Mouse (Mus musculus): ENCODE results near the gene Atp6v0d1. TPM values are rescaled to one million over a fixed set of nuclear protein-coding genes. Genes with fewer than 3 reads are reported as not detected.

Atp6v0d1 gene
- polyA plus RNA-seq, 1 experiment from 2014 or later: 243 TPM

- Histone ChIP-seq H3K27me3 (replicated peaks) (no peaks in the 10 kb centered on the region), H3K4me3 (replicated peaks) (no peak overlapping the region), H3K9me3 (replicated peaks) (no peaks in the 10 kb centered on the region), H3K4me2 (no peak overlapping the region), H3K9ac (replicated peaks) (no peak overlapping the region), H3K4me1 (peaks cover 11% of the 10 kb centered on the region; the same call in 1 of the 2 replicates), H3K36me3 (peaks cover 50% of the 10 kb centered on the region), H3K27ac (replicated peaks) (no peak overlapping the region)
- ATAC-seq (ENCODE audit: low FRiP score): no peak
- 64% methylated on average over 2 of the region's 2 CpGs for WGBS
Measured at GRCm38 (mm10) chr8:105531774-105532173, 34.1 kb downstream of the Atp6v0d1 start.

GRCm38 (mm10) chr8:105529271-105529670 lies 36.6 kb downstream of the Atp6v0d1 start:
- H3K9ac ChIP-seq (replicated peaks): no peak overlapping the region
- H3K4me3 ChIP-seq (replicated peaks): no peak overlapping the region
- 87% methylated on average over 3 of the region's 3 CpGs for WGBS
- H3K4me1 ChIP-seq: peaks cover 11% of the 10 kb centered on the region; the same call in 1 of the 2 replicates
- no peaks in the 10 kb centered on the region for H3K27me3 ChIP-seq (replicated peaks)
- no peak overlapping the region for H3K27ac ChIP-seq (replicated peaks)
- H3K36me3 ChIP-seq: peaks cover 54% of the 10 kb centered on the region
- no peak for ATAC-seq (ENCODE audit: low FRiP score)
- H3K4me2 ChIP-seq: no peak overlapping the region
- H3K9me3 ChIP-seq (replicated peaks): no peaks in the 10 kb centered on the region

- Histone ChIP-seq H3K4me1 (peaks cover 2% of the 10 kb centered on the region; the same call in 1 of the 2 replicates), H3K36me3 (peaks cover 61% of the 10 kb centered on the region), H3K27me3 (replicated peaks) (no peaks in the 10 kb centered on the region), H3K27ac (replicated peaks) (no peak overlapping the region), H3K4me2 (no peak overlapping the region), H3K9me3 (replicated peaks) (no peaks in the 10 kb centered on the region), H3K4me3 (replicated peaks) (no peak overlapping the region), H3K9ac (replicated peaks) (no peak overlapping the region)
- 89% methylated on average over 1 of the region's 1 CpGs for WGBS
- ATAC-seq (ENCODE audit: low FRiP score): no peak
Measured at GRCm38 (mm10) chr8:105528206-105528605, 37.6 kb downstream of the Atp6v0d1 start.

- peaks cover 2% of the 10 kb centered on the region; the same call in 1 of the 2 replicates for H3K4me1 ChIP-seq
- peaks cover 65% of the 10 kb centered on the region for H3K36me3 ChIP-seq
- no peak for ATAC-seq (ENCODE audit: low FRiP score)
- H3K9me3 ChIP-seq (replicated peaks): no peaks in the 10 kb centered on the region
- no peak overlapping the region for H3K9ac ChIP-seq (replicated peaks)
- no peaks in the 10 kb centered on the region for H3K27me3 ChIP-seq (replicated peaks)
- H3K27ac ChIP-seq (replicated peaks): no peak overlapping the region
- no peak overlapping the region for H3K4me2 ChIP-seq
- WGBS: 79% methylated on average over 2 of the region's 2 CpGs
- H3K4me3 ChIP-seq (replicated peaks): no peak overlapping the region
Measured at GRCm38 (mm10) chr8:105527110-105527509, 38.7 kb downstream of the Atp6v0d1 start.

- H3K27ac ChIP-seq (replicated peaks): no peak overlapping the region
- H3K27me3 ChIP-seq (replicated peaks): no peaks in the 10 kb centered on the region
- 81% methylated on average over 9 of the region's 9 CpGs for WGBS
- no peak for ATAC-seq (ENCODE audit: low FRiP score)
- peaks cover 24% of the 10 kb centered on the region for H3K4me1 ChIP-seq
- no peak overlapping the region for H3K4me2 ChIP-seq
- no peaks in the 10 kb centered on the region for H3K9me3 ChIP-seq (replicated peaks)
- H3K36me3 ChIP-seq: peaks cover 47% of the 10 kb centered on the region
- no peak overlapping the region for H3K4me3 ChIP-seq (replicated peaks)
- no peak overlapping the region for H3K9ac ChIP-seq (replicated peaks)
Measured at GRCm38 (mm10) chr8:105522890-105523289, 43.0 kb downstream of the Atp6v0d1 start.

GRCm38 (mm10) chr8:105521995-105522769 lies 43.7 kb downstream of the Atp6v0d1 start:
- Histone ChIP-seq H3K36me3 (peaks cover 40% of the 10 kb centered on the region), H3K27me3 (replicated peaks) (peaks cover 6% of the 10 kb centered on the region; the same call in 1 of the 2 replicates), H3K9me3 (replicated peaks) (no peaks in the 10 kb centered on the region), H3K4me1 (peaks cover 28% of the 10 kb centered on the region), H3K4me2 (no peak overlapping the region), H3K27ac (replicated peaks) (no peak overlapping the region), H3K4me3 (replicated peaks) (no peak overlapping the region), H3K9ac (replicated peaks) (no peak overlapping the region)
- WGBS: 86% methylated on average over 21 of the region's 21 CpGs
- no peak for ATAC-seq (ENCODE audit: low FRiP score)

- 11% methylated on average over 3 of the region's 3 CpGs for WGBS
- Histone ChIP-seq H3K4me3 (replicated peaks) (no peak overlapping the region), H3K9me3 (replicated peaks) (no peaks in the 10 kb centered on the region), H3K27ac (replicated peaks) (no peak overlapping the region), H3K4me2 (no peak overlapping the region), H3K27me3 (replicated peaks) (peaks cover 14% of the 10 kb centered on the region; the same call in 1 of the 2 replicates), H3K9ac (replicated peaks) (no peak overlapping the region), H3K4me1 (peaks cover 32% of the 10 kb centered on the region), H3K36me3 (peaks cover 31% of the 10 kb centered on the region)
- no peak for ATAC-seq (ENCODE audit: low FRiP score)
Measured at GRCm38 (mm10) chr8:105521061-105521460, 44.8 kb downstream of the Atp6v0d1 start.

- H3K9me3 ChIP-seq (replicated peaks): no peaks in the 10 kb centered on the region
- no peak overlapping the region for H3K9ac ChIP-seq (replicated peaks)
- no peak overlapping the region for H3K27ac ChIP-seq (replicated peaks)
- peaks cover 14% of the 10 kb centered on the region; the same call in 1 of the 2 replicates for H3K27me3 ChIP-seq (replicated peaks)
- ATAC-seq (ENCODE audit: low FRiP score): no peak
- peaks cover 35% of the 10 kb centered on the region for H3K4me1 ChIP-seq
- peaks cover 27% of the 10 kb centered on the region for H3K36me3 ChIP-seq
- WGBS: 35% methylated on average over 5 of the region's 5 CpGs
- no peak overlapping the region for H3K4me3 ChIP-seq (replicated peaks)
- no peak overlapping the region for H3K4me2 ChIP-seq
Measured at GRCm38 (mm10) chr8:105520521-105520920, 45.3 kb downstream of the Atp6v0d1 start.

GRCm38 (mm10) chr8:105519591-105519990 lies 46.3 kb downstream of the Atp6v0d1 start:
- Histone ChIP-seq H3K9me3 (replicated peaks) (no peaks in the 10 kb centered on the region), H3K4me3 (replicated peaks) (peak overlapping the region; percentile 51; the same call in 1 of the 2 replicates), H3K27ac (replicated peaks) (no peak overlapping the region), H3K9ac (replicated peaks) (no peak overlapping the region), H3K4me2 (peak overlapping the region; percentile 97), H3K27me3 (replicated peaks) (peaks cover 21% of the 10 kb centered on the region), H3K4me1 (peaks cover 35% of the 10 kb centered on the region), H3K36me3 (peaks cover 17% of the 10 kb centered on the region)
- WGBS: 0% methylated on average over 2 of the region's 2 CpGs
- ATAC-seq (ENCODE audit: low FRiP score): no peak

GRCm38 (mm10) chr8:105518436-105519313 lies 47.2 kb downstream of the Atp6v0d1 start, which contains the start of gene Hsd11b2:
Gene Hsd11b2, plus strand, starts transcription at chr8:105518755.
- no peaks in the 10 kb centered on the region for H3K9me3 ChIP-seq (replicated peaks)
- peaks cover 22% of the 10 kb centered on the region for H3K27me3 ChIP-seq (replicated peaks)
- H3K36me3 ChIP-seq: peaks cover 8% of the 10 kb centered on the region
- peaks cover 35% of the 10 kb centered on the region for H3K4me1 ChIP-seq
- H3K4me3 ChIP-seq (replicated peaks): peak within 1 kb of the TSS; percentile 51
- peak; percentile 51 for ATAC-seq (ENCODE audit: low FRiP score)
- peak within 1 kb of the TSS; percentile 97 for H3K4me2 ChIP-seq
- H3K9ac ChIP-seq (replicated peaks): peak within 1 kb of the TSS; percentile 53
- H3K27ac ChIP-seq (replicated peaks): 0 out of 2 replicates have a peak within 1 kb of the TSS, but pooled peaks have one; percentile 23
- under 1% methylated on average over 59 of the region's 68 CpGs for WGBS

- H3K9ac ChIP-seq (replicated peaks): no peak overlapping the region
- peaks cover 22% of the 10 kb centered on the region for H3K27me3 ChIP-seq (replicated peaks)
- no peak overlapping the region for H3K4me2 ChIP-seq
- H3K4me3 ChIP-seq (replicated peaks): no peak overlapping the region
- H3K9me3 ChIP-seq (replicated peaks): no peaks in the 10 kb centered on the region
- no peak overlapping the region for H3K27ac ChIP-seq (replicated peaks)
- WGBS: 51% methylated on average over 8 of the region's 8 CpGs
- 0 out of 2 replicates have a peak, but pooled peaks cover 3% of the 10 kb centered on the region for H3K36me3 ChIP-seq
- no peak for ATAC-seq (ENCODE audit: low FRiP score)
- H3K4me1 ChIP-seq: peaks cover 35% of the 10 kb centered on the region
Measured at GRCm38 (mm10) chr8:105517346-105517745, 48.5 kb downstream of the Atp6v0d1 start.
